Mouse (Mus musculus) kidney, adult 2 months (tissue): ENCODE measurements at regions not wholly inside any gene's neighbourhood (a gene's known extent, or its start where the extent isn't known, plus 50 kb on each side); places are given as distances from the start of the nearest gene placed in this dataset.

Source experiments
- DNase-seq: peaks from one replicate; pipeline ENCODE4 v3.0.0; 2021
- H3K27ac ChIP-seq: fragments of 200-500 bp; 2 replicates; pipeline ENCODE4 v1.5.1; 2012; ENCODE audit warnings: low read depth, low read length, control low read depth, inconsistent platforms; ENCODE audit not compliant: insufficient read depth
- H3K27me3 ChIP-seq: fragments of 200-500 bp; replicated peaks from 2 replicates; pipeline ENCODE4 v1.6.1; 2012; ENCODE audit warnings: mild to moderate bottlenecking, moderate library complexity, low read length, inconsistent platforms; ENCODE audit not compliant: control insufficient read depth, insufficient read depth
- H3K36me3 ChIP-seq: fragments of 200-500 bp; 2 replicates; pipeline ENCODE4 v1.6.1; 2012; ENCODE audit warnings: mild to moderate bottlenecking, moderate library complexity, low read length, inconsistent platforms; ENCODE audit not compliant: control insufficient read depth, insufficient read depth
- H3K4me1 ChIP-seq: fragments of 200-500 bp; 2 replicates; pipeline ENCODE4 v1.6.1; 2011; ENCODE audit warnings: low read length; ENCODE audit not compliant: control insufficient read depth, insufficient read depth
- H3K4me3 ChIP-seq: fragments of 200-500 bp; 2 replicates; pipeline ENCODE4 v1.5.1; 2011; ENCODE audit warnings: mild to moderate bottlenecking, low read depth, low read length, control low read depth; ENCODE audit not compliant: insufficient read depth
- CTCF ChIP-seq: fragments of 200-500 bp; conservative IDR thresholded peaks from 2 replicates; pipeline ENCODE4 v1.5.1; 2011; ENCODE audit warnings: low read depth, mild to moderate bottlenecking, control low read depth, low read length, moderate library complexity, mixed read lengths; ENCODE audit not compliant: insufficient read depth, insufficient read length
- POLR2A ChIP-seq: fragments of 200-500 bp; IDR thresholded peaks from one replicate; pipeline ENCODE4 v1.6.1; 2011; ENCODE audit warnings: low read depth, low read length, control low read depth
- whole genome bisulfite sequencing: fragments of 180-500 bp; shearing (Covaris S2); methylation state at CpG from one replicate; pipeline ENCODE4 v1.1.7; 2018; 5-methylcytosine and 5-hydroxymethylcytosine counted together

GRCm38 (mm10) chr2:170294657-170295056 is 133.0 kb downstream of the Bcas1 start:
- Histone ChIP-seq H3K27ac (no peak overlapping the region), H3K4me1 (no peaks in the 10 kb centered on the region), H3K4me3 (no peak overlapping the region), H3K27me3 (no peaks in the 10 kb centered on the region), H3K36me3 (no peaks in the 10 kb centered on the region)
- peak; percentile 30 for DNase-seq
- 56% methylated on average over 12 of the region's 12 CpGs for WGBS
- TF ChIP-seq POLR2A = no peak
- TF ChIP-seq CTCF = no peak

- Histone ChIP-seq H3K27ac (no peak overlapping the region), H3K4me1 (no peaks in the 10 kb centered on the region), H3K27me3 (no peaks in the 10 kb centered on the region), H3K36me3 (no peaks in the 10 kb centered on the region), H3K4me3 (no peak overlapping the region)
- TF ChIP-seq CTCF = no peak
- TF ChIP-seq POLR2A = no peak
- DNase-seq = no peak
- 36% methylated on average over 6 of the region's 6 CpGs for WGBS
These were observed 135.6 kb downstream of the Bcas1 start for GRCm38 (mm10) chr2:170291841-170292655.

GRCm38 (mm10) chr2:170289378-170289960 is 138.2 kb downstream of the Bcas1 start:
- WGBS = 86% methylated on average over 9 of the region's 9 CpGs
- DNase-seq = no peak
- Histone ChIP-seq H3K4me1 (no peaks in the 10 kb centered on the region; the same call in 1 of the 2 replicates), H3K27me3 (no peaks in the 10 kb centered on the region), H3K36me3 (no peaks in the 10 kb centered on the region), H3K27ac (no peak overlapping the region), H3K4me3 (no peak overlapping the region)
- no peak for TF ChIP-seq CTCF
- TF ChIP-seq POLR2A = no peak

GRCm38 (mm10) chr2:170288787-170289186 is 138.9 kb downstream of the Bcas1 start:
- no peak for DNase-seq
- Histone ChIP-seq H3K36me3 (no peaks in the 10 kb centered on the region), H3K4me3 (no peak overlapping the region), H3K27ac (no peak overlapping the region), H3K4me1 (no peaks in the 10 kb centered on the region; the same call in 1 of the 2 replicates), H3K27me3 (no peaks in the 10 kb centered on the region)
- 77% methylated on average over 7 of the region's 7 CpGs for WGBS
- TF ChIP-seq POLR2A = no peak
- TF ChIP-seq CTCF = no peak

GRCm38 (mm10) chr2:170288196-170288595 is 139.4 kb downstream of the Bcas1 start:
- H3K27ac ChIP-seq = no peak overlapping the region
- H3K36me3 ChIP-seq = no peaks in the 10 kb centered on the region
- no peaks in the 10 kb centered on the region for H3K27me3 ChIP-seq
- 41% methylated on average over 11 of the region's 11 CpGs for WGBS
- H3K4me3 ChIP-seq = no peak overlapping the region
- no peak for DNase-seq
- TF ChIP-seq CTCF = no peak
- TF ChIP-seq POLR2A = no peak
- no peaks in the 10 kb centered on the region; the same call in 1 of the 2 replicates for H3K4me1 ChIP-seq

GRCm38 (mm10) chr2:170287301-170287885 is 139.5 kb upstream of the Zfp217 start:
- DNase-seq = peak; percentile 73
- WGBS = 1% methylated on average over 27 of the region's 27 CpGs
- TF ChIP-seq POLR2A (no peak), CTCF (no peak)
- H3K27ac ChIP-seq = peak overlapping the region; percentile 39; the same call in 1 of the 2 replicates
- H3K27me3 ChIP-seq = no peaks in the 10 kb centered on the region
- H3K4me3 ChIP-seq = peak overlapping the region; percentile 47
- H3K36me3 ChIP-seq = no peaks in the 10 kb centered on the region
- no peaks in the 10 kb centered on the region; the same call in 1 of the 2 replicates for H3K4me1 ChIP-seq

GRCm38 (mm10) chr2:170286773-170287172 is 138.9 kb upstream of the Zfp217 start:
- no peak for DNase-seq
- Histone ChIP-seq H3K27ac (no peak overlapping the region), H3K4me3 (no peak overlapping the region), H3K36me3 (no peaks in the 10 kb centered on the region), H3K27me3 (no peaks in the 10 kb centered on the region), H3K4me1 (no peaks in the 10 kb centered on the region; the same call in 1 of the 2 replicates)
- TF ChIP-seq POLR2A = no peak
- no peak for TF ChIP-seq CTCF
- 25% methylated on average over 8 of the region's 8 CpGs for WGBS
